Mouse (Mus musculus) neural tube, postnatal 0 days (tissue): ENCODE results near the gene Adamtsl3. TPM values are rescaled to one million over a fixed set of nuclear protein-coding genes. Genes with fewer than 3 reads are reported as not detected.

Source experiments
- polyA plus RNA-seq: library from polyadenylated mRNA; unstranded; fragments of >200 nt; fragmentation: Nextera tagmentation; extraction: Ambion mirVana; gene quantifications from 2 replicates; pipeline ENCODE4 v1.2.1, GENCODE M21; 2015

Adamtsl3 gene
- polyA plus RNA-seq, result 2.4 and 2.6 TPM in 2 replicates

GRCm38 (mm10) chr7:82335211-82336121, at the start of gene Adamtsl3:
Adamtsl3 (plus strand) TSS chr7:82335694.

GRCm38 (mm10) chr7:82648353-82649080, 313.0 kb downstream of the Adamtsl3 start, which contains the start of the genes Saxo2 and Efl1:
Saxo2 (minus strand) TSS chr7:82648528.
Efl1 (plus strand) TSS chr7:82648614.

Other genes starting within 250 kb of the Adamtsl3 start
- gene Sh3gl3, start 161.9 kb upstream of the Adamtsl3 start, polyA plus RNA-seq, result 89.2 and 102 TPM in 2 replicates